Mouse (Mus musculus) hindbrain, embryonic 12.5 days (tissue): ENCODE data around the gene Ppm1l. TPM values are rescaled to one million over a fixed set of nuclear protein-coding genes. Genes with fewer than 3 reads are reported as not detected.

Experiments used
- ATAC-seq: fragments of 200-750 bp; cut with Nextera tagmentation; 2 replicates; pipeline ENCODE4 v1.8.0; 2017; ENCODE audit warnings: moderate TSS enrichment; ENCODE audit not compliant: low FRiP score
- H3K27ac ChIP-seq: fragments of 300-500 bp; sonication (generic); 2 replicates; pipeline ENCODE4 v1.5.1; 2016; ENCODE audit warnings: mild to moderate bottlenecking
- H3K27me3 ChIP-seq: fragments of 300-500 bp; sonication (generic); 2 replicates; pipeline ENCODE4 v1.6.1; 2016; ENCODE audit warnings: mild to moderate bottlenecking
- H3K36me3 ChIP-seq: fragments of 300-500 bp; sonication (generic); 2 replicates; pipeline ENCODE4 v1.6.1; 2016; ENCODE audit warnings: mild to moderate bottlenecking
- H3K4me1 ChIP-seq: fragments of 300-500 bp; sonication (generic); 2 replicates; pipeline ENCODE4 v1.6.1; 2016
- H3K4me2 ChIP-seq: fragments of 300-500 bp; sonication (generic); replicated peaks from 2 replicates; pipeline ENCODE4 v1.6.1; 2016; ENCODE audit warnings: mild to moderate bottlenecking
- H3K4me3 ChIP-seq: fragments of 300-500 bp; sonication (generic); 2 replicates; pipeline ENCODE4 v1.5.1; 2016; ENCODE audit warnings: mild to moderate bottlenecking
- H3K9ac ChIP-seq: fragments of 300-500 bp; sonication (generic); 2 replicates; pipeline ENCODE4 v1.6.1; 2016; ENCODE audit warnings: mild to moderate bottlenecking, moderate library complexity
- H3K9me3 ChIP-seq: fragments of 300-500 bp; sonication (generic); replicated peaks from 2 replicates; pipeline ENCODE4 v1.6.1; 2016; ENCODE audit warnings: mild to moderate bottlenecking
- WGBS: fragments of 180-500 bp; shearing (Covaris S2); methylation state at CpG from one replicate; pipeline ENCODE4 v1.1.7; 2016; 5-methylcytosine and 5-hydroxymethylcytosine counted together
- polyA plus RNA-seq: library from polyadenylated mRNA; unstranded; fragments of >200 nt; fragmentation: Nextera tagmentation; extraction: Ambion mirVana; gene quantifications from 2 replicates; pipeline ENCODE4 v1.2.1, GENCODE M21; 2016

Ppm1l gene
- polyA plus RNA-seq, 1 experiment from 2014 or later: 23.3 TPM

GRCm38 (mm10) chr3:69342247-69342921, 25.7 kb downstream of the Ppm1l start:
- no peak overlapping the region for H3K27ac ChIP-seq

DNA sequence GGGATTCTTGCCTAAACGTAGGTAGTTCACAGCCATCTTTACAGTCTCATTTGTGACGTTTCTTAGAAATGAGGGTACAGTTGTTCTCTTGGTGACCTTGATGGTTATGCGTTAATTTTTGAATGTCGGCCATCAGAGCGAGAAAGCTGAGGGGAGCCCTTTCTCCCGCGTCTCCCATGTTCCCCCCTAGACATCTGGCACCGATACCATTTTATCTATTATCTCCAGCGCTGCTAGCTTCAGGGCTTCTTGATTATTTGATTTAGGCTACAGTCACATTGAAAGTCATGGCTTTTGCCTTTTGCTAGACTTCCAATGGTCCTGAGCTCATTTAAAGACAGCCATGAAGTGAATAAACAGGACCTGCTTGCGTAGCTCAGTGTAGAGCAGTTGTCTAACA, 26.5 kb downstream of the Ppm1l start:
- Histone ChIP-seq H3K9me3 (no peaks in the 10 kb centered on the region), H3K4me1 (no peaks in the 10 kb centered on the region), H3K27ac (no peak overlapping the region), H3K27me3 (no peaks in the 10 kb centered on the region), H3K4me3 (no peak overlapping the region), H3K36me3 (no peaks in the 10 kb centered on the region), H3K9ac (no peak overlapping the region), H3K4me2 (no peak overlapping the region)
- no peak for ATAC-seq
- 89% methylated on average over 10 of the region's 10 CpGs for whole genome bisulfite sequencing

More at GRCm38 (mm10) chr3:69342247-69342921, 25.7 kb downstream of the Ppm1l start:
- Histone ChIP-seq H3K4me1 (no peaks in the 10 kb centered on the region), H3K9me3 (no peaks in the 10 kb centered on the region), H3K27me3 (no peaks in the 10 kb centered on the region), H3K36me3 (no peaks in the 10 kb centered on the region), H3K4me3 (no peak overlapping the region), H3K4me2 (no peak overlapping the region), H3K9ac (no peak overlapping the region)
- no peak for ATAC-seq
- WGBS: 78% methylated on average over 8 of the region's 8 CpGs

DNA sequence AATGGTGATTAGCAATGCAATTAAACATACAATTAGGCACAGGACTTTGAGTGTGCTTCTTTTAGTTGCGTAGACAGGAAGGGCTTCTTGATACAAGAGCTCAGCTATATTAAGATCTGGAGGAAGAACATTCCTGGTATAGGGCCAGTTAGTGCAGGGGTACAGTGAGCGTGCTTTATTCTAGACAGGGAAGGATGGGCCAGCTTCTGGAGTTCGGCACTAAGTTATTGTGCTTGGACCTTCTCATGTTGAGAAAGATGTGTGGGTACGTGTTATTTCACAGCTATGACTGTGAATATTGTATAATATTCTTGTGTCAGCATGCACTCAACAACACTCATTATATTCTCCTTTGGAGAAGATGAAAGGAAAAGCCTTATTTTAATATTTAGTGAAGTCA, 29.9 kb downstream of the Ppm1l start:
- WGBS: 94% methylated on average over 4 of the region's 4 CpGs
- no peaks in the 10 kb centered on the region for H3K9me3 ChIP-seq
- H3K4me3 ChIP-seq: no peak overlapping the region
- no peak overlapping the region for H3K27ac ChIP-seq
- H3K9ac ChIP-seq: no peak overlapping the region
- no peaks in the 10 kb centered on the region for H3K36me3 ChIP-seq
- H3K4me1 ChIP-seq: no peaks in the 10 kb centered on the region
- no peak for ATAC-seq
- no peak overlapping the region for H3K4me2 ChIP-seq
- no peaks in the 10 kb centered on the region for H3K27me3 ChIP-seq

DNA sequence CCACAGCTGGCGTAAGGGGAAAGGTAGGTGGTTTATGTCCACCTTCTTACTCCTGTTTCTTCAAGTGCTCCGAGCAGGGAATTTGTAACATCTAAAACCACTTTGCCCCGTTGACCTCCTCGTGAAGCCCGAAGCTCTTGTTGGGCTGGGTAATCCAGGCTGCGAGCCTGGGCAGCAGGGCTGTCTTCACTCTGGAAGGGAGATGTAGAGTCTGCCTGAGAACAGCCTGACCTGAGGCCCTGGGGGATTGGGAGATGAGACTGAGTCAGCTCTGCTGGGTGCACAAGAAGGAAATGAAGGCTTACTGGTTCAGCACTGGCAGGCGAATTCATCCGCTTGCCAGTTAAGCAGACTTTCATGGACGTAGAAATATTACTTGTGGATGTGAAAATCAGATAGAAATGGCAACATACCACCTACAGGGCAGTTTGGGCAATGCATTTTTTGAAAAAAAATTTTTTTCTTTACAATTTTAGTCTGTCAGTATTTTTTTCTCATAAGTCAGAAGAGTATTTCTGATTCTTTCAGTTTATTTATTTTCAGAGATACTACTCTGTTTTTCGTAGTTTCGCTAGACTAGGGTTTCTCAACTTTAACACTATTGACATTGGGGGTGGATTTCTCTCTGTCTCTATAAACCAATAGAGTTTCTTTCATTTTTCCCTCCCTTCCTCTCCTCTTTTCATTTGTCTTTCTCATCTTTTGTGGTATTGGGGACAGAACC, 31.7 kb downstream of the Ppm1l start:
- ATAC-seq: no peak
- Histone ChIP-seq H3K36me3 (no peaks in the 10 kb centered on the region), H3K27ac (no peak overlapping the region), H3K4me2 (no peak overlapping the region), H3K9me3 (no peaks in the 10 kb centered on the region), H3K27me3 (no peaks in the 10 kb centered on the region), H3K9ac (no peak overlapping the region), H3K4me1 (no peaks in the 10 kb centered on the region), H3K4me3 (no peak overlapping the region)
- 86% methylated on average over 11 of the region's 11 CpGs for WGBS

GRCm38 (mm10) chr3:69348921-69349237, 32.2 kb downstream of the Ppm1l start:
- WGBS: 91% methylated on average over 4 of the region's 4 CpGs
- H3K4me2 ChIP-seq: no peak overlapping the region
- H3K36me3 ChIP-seq: no peaks in the 10 kb centered on the region
- no peak for ATAC-seq
- H3K27ac ChIP-seq: no peak overlapping the region
- H3K4me3 ChIP-seq: no peak overlapping the region
- H3K27me3 ChIP-seq: no peaks in the 10 kb centered on the region
- no peaks in the 10 kb centered on the region for H3K9me3 ChIP-seq
- no peak overlapping the region for H3K9ac ChIP-seq
- no peaks in the 10 kb centered on the region for H3K4me1 ChIP-seq

DNA sequence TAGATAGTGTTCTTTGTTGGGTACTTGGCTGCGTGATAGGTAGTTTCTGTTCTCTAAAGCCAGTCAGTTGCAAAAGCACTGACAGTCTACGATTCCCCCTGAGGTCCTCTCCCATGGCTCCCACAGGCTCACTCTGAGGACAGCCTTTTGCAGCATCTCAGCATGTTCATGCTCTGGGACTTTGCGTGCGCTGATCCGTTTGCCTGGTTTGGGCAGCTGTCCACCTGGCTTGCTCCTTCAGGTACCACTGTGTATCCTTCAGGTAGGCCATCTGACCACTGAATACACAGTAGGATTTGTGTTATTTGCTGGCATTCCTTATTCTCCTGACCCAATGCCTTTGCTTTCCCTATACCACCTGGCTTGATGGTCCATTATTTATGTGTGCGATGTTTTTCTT, 33.3 kb downstream of the Ppm1l start:
- 98% methylated on average over 6 of the region's 6 CpGs for WGBS
- Histone ChIP-seq H3K4me2 (no peak overlapping the region), H3K27ac (no peak overlapping the region), H3K9me3 (no peaks in the 10 kb centered on the region), H3K27me3 (no peaks in the 10 kb centered on the region), H3K4me3 (no peak overlapping the region), H3K9ac (no peak overlapping the region), H3K36me3 (no peaks in the 10 kb centered on the region), H3K4me1 (no peaks in the 10 kb centered on the region)
- ATAC-seq: no peak

- Histone ChIP-seq H3K36me3 (no peaks in the 10 kb centered on the region), H3K27me3 (no peaks in the 10 kb centered on the region), H3K9me3 (no peaks in the 10 kb centered on the region), H3K4me2 (no peak overlapping the region), H3K4me3 (no peak overlapping the region), H3K27ac (no peak overlapping the region), H3K9ac (no peak overlapping the region), H3K4me1 (no peaks in the 10 kb centered on the region)
- no peak for ATAC-seq
- WGBS: 88% methylated on average over 1 of the region's 1 CpGs
Measured at GRCm38 (mm10) chr3:69352194-69352593, 35.5 kb downstream of the Ppm1l start.

GRCm38 (mm10) chr3:69354681-69355080, 38.0 kb downstream of the Ppm1l start:
- H3K4me3 ChIP-seq: no peak overlapping the region
- no peak overlapping the region for H3K9ac ChIP-seq
- H3K4me1 ChIP-seq: no peaks in the 10 kb centered on the region
- no peak overlapping the region for H3K27ac ChIP-seq
- WGBS: 69% methylated on average over 2 of the region's 2 CpGs
- no peaks in the 10 kb centered on the region for H3K27me3 ChIP-seq
- H3K9me3 ChIP-seq: no peaks in the 10 kb centered on the region
- H3K36me3 ChIP-seq: no peaks in the 10 kb centered on the region
- no peak for ATAC-seq
- no peak overlapping the region for H3K4me2 ChIP-seq

- H3K9ac ChIP-seq: no peak overlapping the region
- no peaks in the 10 kb centered on the region for H3K36me3 ChIP-seq
- ATAC-seq: 0 out of 2 replicates have a peak, but pooled peaks have one; percentile 68
- H3K27ac ChIP-seq: no peak overlapping the region
- 82% methylated on average over 7 of the region's 7 CpGs for WGBS
- no peak overlapping the region for H3K4me3 ChIP-seq
- H3K9me3 ChIP-seq: no peaks in the 10 kb centered on the region
- no peak overlapping the region for H3K4me2 ChIP-seq
- no peaks in the 10 kb centered on the region for H3K4me1 ChIP-seq
- no peaks in the 10 kb centered on the region for H3K27me3 ChIP-seq
Measured at GRCm38 (mm10) chr3:69356078-69356665, 39.5 kb downstream of the Ppm1l start.

DNA sequence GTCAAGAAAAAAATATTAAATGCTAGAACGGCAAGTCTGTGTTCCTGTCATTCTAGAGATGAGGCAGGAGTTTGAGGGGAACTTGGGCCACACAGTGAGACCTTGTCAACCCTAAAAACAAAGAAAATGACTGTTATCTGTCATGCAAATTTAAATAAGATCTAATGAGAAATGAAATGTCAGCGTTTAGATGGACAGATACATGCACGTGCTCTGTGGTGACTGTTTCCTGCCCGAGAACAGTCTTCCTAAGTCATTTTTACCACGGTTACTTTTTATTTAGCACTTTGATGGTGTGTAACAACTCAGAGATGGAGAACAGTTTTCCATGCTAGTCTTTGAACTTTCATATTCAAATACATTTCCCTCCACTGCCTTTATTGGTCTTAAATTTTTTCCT, 40.1 kb downstream of the Ppm1l start:
- no peak overlapping the region for H3K4me2 ChIP-seq
- H3K4me1 ChIP-seq: no peaks in the 10 kb centered on the region
- H3K27ac ChIP-seq: no peak overlapping the region
- H3K9me3 ChIP-seq: no peaks in the 10 kb centered on the region
- 89% methylated on average over 5 of the region's 5 CpGs for WGBS
- H3K9ac ChIP-seq: no peak overlapping the region
- no peak for ATAC-seq
- no peak overlapping the region for H3K4me3 ChIP-seq
- H3K27me3 ChIP-seq: no peaks in the 10 kb centered on the region
- H3K36me3 ChIP-seq: no peaks in the 10 kb centered on the region

- Histone ChIP-seq H3K27me3 (no peaks in the 10 kb centered on the region), H3K27ac (no peak overlapping the region), H3K4me3 (no peak overlapping the region), H3K9me3 (no peaks in the 10 kb centered on the region), H3K4me1 (0 out of 2 replicates have a peak, but pooled peaks cover 3% of the 10 kb centered on the region), H3K9ac (no peak overlapping the region), H3K36me3 (no peaks in the 10 kb centered on the region), H3K4me2 (no peak overlapping the region)
- WGBS: 84% methylated on average over 12 of the region's 12 CpGs
- no peak for ATAC-seq
Measured at GRCm38 (mm10) chr3:69357897-69358619, 41.4 kb downstream of the Ppm1l start.

DNA sequence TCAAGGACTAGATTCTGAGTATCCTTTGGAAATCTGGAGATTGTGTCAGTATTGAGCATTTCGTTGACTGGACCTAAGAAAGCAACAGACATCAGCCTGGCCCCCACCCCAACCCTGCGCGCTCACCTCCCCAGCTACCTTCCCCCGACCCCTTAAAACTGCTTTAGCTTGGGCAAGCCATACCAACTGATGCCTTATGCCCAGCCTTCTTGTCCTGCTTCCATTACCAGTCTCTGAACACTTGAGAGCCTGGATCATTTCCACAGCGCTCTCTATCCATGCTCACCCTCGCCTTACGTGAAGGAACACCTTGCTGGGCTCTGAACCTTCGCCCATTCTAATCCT, 41.9 kb downstream of the Ppm1l start:
- H3K9me3 ChIP-seq: no peaks in the 10 kb centered on the region
- no peak overlapping the region for H3K4me3 ChIP-seq
- no peak overlapping the region for H3K27ac ChIP-seq
- 0 out of 2 replicates have a peak, but pooled peaks cover 3% of the 10 kb centered on the region for H3K4me1 ChIP-seq
- H3K9ac ChIP-seq: no peak overlapping the region
- ATAC-seq: no peak
- WGBS: 98% methylated on average over 8 of the region's 8 CpGs
- no peaks in the 10 kb centered on the region for H3K36me3 ChIP-seq
- H3K27me3 ChIP-seq: no peaks in the 10 kb centered on the region
- H3K4me2 ChIP-seq: no peak overlapping the region
